Mouse (Mus musculus) lung, embryonic 14.5 days (tissue): ENCODE data around the gene Wfdc6a. TPM values are rescaled to one million over a fixed set of nuclear protein-coding genes. Genes with fewer than 3 reads are reported as not detected.

Experiments used
- ATAC-seq: fragments of 200-750 bp; cut with Nextera tagmentation; 2 replicates; pipeline ENCODE4 v1.8.0; 2017; ENCODE audit warnings: mild to moderate bottlenecking, moderate TSS enrichment, moderate library complexity; ENCODE audit not compliant: insufficient read depth
- DNase-seq: peaks from one replicate; pipeline ENCODE4 v3.0.0-alpha.2; 2015
- H3K27ac ChIP-seq: fragments of 300-500 bp; sonication (generic); 2 replicates; pipeline ENCODE4 v1.5.1; 2014; ENCODE audit warnings: low read depth, mild to moderate bottlenecking, moderate library complexity
- H3K27me3 ChIP-seq: fragments of 300-500 bp; sonication (generic); 2 replicates; pipeline ENCODE4 v1.6.1; 2014; ENCODE audit warnings: low read length, control low read depth; ENCODE audit not compliant: insufficient read depth
- H3K36me3 ChIP-seq: fragments of 300-500 bp; sonication (generic); 2 replicates; pipeline ENCODE4 v1.6.1; 2014; ENCODE audit warnings: control low read depth; ENCODE audit not compliant: insufficient read depth
- H3K4me1 ChIP-seq: fragments of 300-500 bp; sonication (generic); 2 replicates; pipeline ENCODE4 v1.6.1; 2014; ENCODE audit warnings: antibody characterized with exemption, control low read depth; ENCODE audit not compliant: insufficient read depth
- H3K4me2 ChIP-seq: fragments of 300-500 bp; sonication (generic); 2 replicates; pipeline ENCODE4 v1.6.1; 2014; ENCODE audit warnings: mild to moderate bottlenecking
- H3K4me3 ChIP-seq: fragments of 300-500 bp; sonication (generic); 2 replicates; pipeline ENCODE4 v1.5.1; 2014; ENCODE audit warnings: low read depth, low read length
- H3K9ac ChIP-seq: fragments of 300-500 bp; sonication (generic); 2 replicates; pipeline ENCODE4 v1.6.1; 2014
- H3K9me3 ChIP-seq: fragments of 300-500 bp; sonication (generic); 2 replicates; pipeline ENCODE4 v1.6.1; 2016; ENCODE audit warnings: low read depth, low read length, control low read depth
- CTCF ChIP-seq: IDR thresholded peaks from 2 replicates; pipeline ENCODE4 v1.5.1; 2016; ENCODE audit warnings: antibody characterized with exemption, low read depth
- WGBS: fragments of 180-500 bp; shearing (Covaris S2); extraction: QIAGEN DNeasy Blood & Tissue Kit; methylation state at CpG from one replicate; pipeline ENCODE4 v1.1.7; 2014; 5-methylcytosine and 5-hydroxymethylcytosine counted together
- polyA plus RNA-seq: library from polyadenylated mRNA; unstranded; fragments of >200 nt; fragmentation: Nextera tagmentation; extraction: Ambion mirVana; gene quantifications from 2 replicates; pipeline ENCODE4 v1.2.1, GENCODE M21; 2014

Gene Wfdc6a
- polyA plus RNA-seq, 1 experiment from 2014 or later = 0.95 TPM

- no peaks in the 10 kb centered on the region for H3K4me1 ChIP-seq
- no peak overlapping the region for H3K9ac ChIP-seq
- H3K4me3 ChIP-seq = no peak overlapping the region
- no peak for TF ChIP-seq CTCF
- no peaks in the 10 kb centered on the region for H3K27me3 ChIP-seq
- no peak overlapping the region for H3K4me2 ChIP-seq
- H3K27ac ChIP-seq = no peak overlapping the region
- no peak for ATAC-seq
- DNase-seq = no peak
- WGBS = 72% methylated on average over 2 of the region's 2 CpGs
- no peaks in the 10 kb centered on the region for H3K36me3 ChIP-seq
- no peaks in the 10 kb centered on the region for H3K9me3 ChIP-seq
These were observed 34.4 kb downstream of the Wfdc6a start for GRCm38 (mm10) chr2:164550895-164551269.

- 24% methylated on average over 10 of the region's 10 CpGs for WGBS
- no peaks in the 10 kb centered on the region for H3K9me3 ChIP-seq
- H3K36me3 ChIP-seq = no peaks in the 10 kb centered on the region
- no peaks in the 10 kb centered on the region for H3K4me1 ChIP-seq
- no peak overlapping the region for H3K27ac ChIP-seq
- no peak overlapping the region for H3K9ac ChIP-seq
- no peaks in the 10 kb centered on the region for H3K27me3 ChIP-seq
- DNase-seq (no peak), ATAC-seq (no peak)
- no peak overlapping the region for H3K4me3 ChIP-seq
- H3K4me2 ChIP-seq = no peak overlapping the region
- TF ChIP-seq CTCF = no peak
These were observed 35.0 kb downstream of the Wfdc6a start for GRCm38 (mm10) chr2:164549963-164550894.

GRCm38 (mm10) chr2:164549338-164549737 is 35.9 kb downstream of the Wfdc6a start:
- Histone ChIP-seq H3K36me3 (no peaks in the 10 kb centered on the region), H3K4me2 (no peak overlapping the region), H3K27ac (no peak overlapping the region), H3K9me3 (no peaks in the 10 kb centered on the region), H3K4me3 (no peak overlapping the region), H3K9ac (no peak overlapping the region), H3K4me1 (peaks cover 4% of the 10 kb centered on the region; the same call in 1 of the 2 replicates), H3K27me3 (no peaks in the 10 kb centered on the region)
- ATAC-seq (peak; percentile 62), DNase-seq (no peak)
- 33% methylated on average over 4 of the region's 4 CpGs for WGBS
- no peak for TF ChIP-seq CTCF

GRCm38 (mm10) chr2:164544454-164545097 is 40.7 kb downstream of the Wfdc6a start:
- no peak overlapping the region for H3K9ac ChIP-seq
- H3K4me3 ChIP-seq = no peak overlapping the region
- no peak for DNase-seq
- no peaks in the 10 kb centered on the region for H3K36me3 ChIP-seq
- 0 out of 2 replicates have a peak overlapping the region, but pooled peaks have one; percentile 30 for H3K27ac ChIP-seq
- no peak for ATAC-seq
- TF ChIP-seq CTCF = no peak
- H3K9me3 ChIP-seq = no peaks in the 10 kb centered on the region
- peaks cover 4% of the 10 kb centered on the region; the same call in 1 of the 2 replicates for H3K4me1 ChIP-seq
- no peaks in the 10 kb centered on the region for H3K27me3 ChIP-seq
- WGBS = 39% methylated on average over 5 of the region's 5 CpGs
- H3K4me2 ChIP-seq = no peak overlapping the region

GRCm38 (mm10) chr2:164543745-164544144 is 41.5 kb downstream of the Wfdc6a start:
- Histone ChIP-seq H3K9me3 (no peaks in the 10 kb centered on the region), H3K36me3 (no peaks in the 10 kb centered on the region), H3K9ac (no peak overlapping the region), H3K4me2 (no peak overlapping the region), H3K27ac (no peak overlapping the region), H3K27me3 (no peaks in the 10 kb centered on the region), H3K4me3 (no peak overlapping the region), H3K4me1 (peaks cover 4% of the 10 kb centered on the region; the same call in 1 of the 2 replicates)
- no peak for TF ChIP-seq CTCF
- no peak for ATAC-seq
- 61% methylated on average over 2 of the region's 2 CpGs for WGBS
- no peak for DNase-seq

GRCm38 (mm10) chr2:164542598-164542997 is 42.6 kb downstream of the Wfdc6a start:
- H3K9me3 ChIP-seq = no peaks in the 10 kb centered on the region
- peaks cover 4% of the 10 kb centered on the region; the same call in 1 of the 2 replicates for H3K4me1 ChIP-seq
- no peak for DNase-seq
- TF ChIP-seq CTCF = no peak
- no peak overlapping the region for H3K4me3 ChIP-seq
- H3K4me2 ChIP-seq = no peak overlapping the region
- 71% methylated on average over 7 of the region's 7 CpGs for WGBS
- ATAC-seq = no peak
- no peak overlapping the region for H3K9ac ChIP-seq
- H3K27ac ChIP-seq = no peak overlapping the region
- no peaks in the 10 kb centered on the region for H3K27me3 ChIP-seq
- H3K36me3 ChIP-seq = no peaks in the 10 kb centered on the region

- ATAC-seq = no peak
These were observed 43.1 kb downstream of the Wfdc6a start for GRCm38 (mm10) chr2:164542132-164542531.

More at GRCm38 (mm10) chr2:164542132-164542531, 43.1 kb downstream of the Wfdc6a start:
- DNase-seq = no peak
- no peaks in the 10 kb centered on the region for H3K36me3 ChIP-seq
- H3K9ac ChIP-seq = no peak overlapping the region
- H3K27me3 ChIP-seq = no peaks in the 10 kb centered on the region
- H3K4me2 ChIP-seq = no peak overlapping the region
- no peak overlapping the region for H3K4me3 ChIP-seq
- peaks cover 4% of the 10 kb centered on the region; the same call in 1 of the 2 replicates for H3K4me1 ChIP-seq
- H3K9me3 ChIP-seq = no peaks in the 10 kb centered on the region
- no peak for TF ChIP-seq CTCF
- H3K27ac ChIP-seq = no peak overlapping the region
- 56% methylated on average over 5 of the region's 5 CpGs for WGBS
